Comparison of ENCODE assay signal across 25 mouse cellular contexts in genomic region chr5:71061696-71062095, GRCm38 (mm10). TPM values are rescaled to one million over a fixed set of nuclear protein-coding genes. Genes with fewer than 3 reads are reported as not detected.
DNase-seq lines count a peak whose midpoint lies in the region; ATAC-seq and TF ChIP-seq lines count a peak whose summit lies in the region.
"Had no signal": no experiment of that assay in that cellular context is flagged by ENCODE, and none has a peak within 500 bp of the region (broad histone marks: within the 10 kb centered on the region; RNA-seq: fewer than 3 reads in every experiment).

No protein-coding gene starts in this region.

- no peak for TF ChIP-seq CTCF in left cerebral cortex, adult 2 months (IDR thresholded peaks at IDR 0.05)

- peak overlapping the region; percentile 71; the same call in 1 of the 2 replicates for H3K27ac ChIP-seq in left cerebral cortex, adult 2 months
- H3K27ac ChIP-seq in intestine, embryonic 16.5 days (ENCODE audit: low read length) = no peak overlapping the region
- no peak overlapping the region for H3K27ac ChIP-seq in heart, embryonic 12.5 days (ENCODE audit: poor library complexity, severe bottlenecking)
- H3K27ac ChIP-seq: forebrain, embryonic 13.5 days; gastrocnemius, adult 2 months; heart, embryonic 13.5 days; hindbrain, embryonic 15.5 days; intestine, embryonic 15.5 days; kidney, postnatal 0 days; limb, embryonic 13.5 days; liver, embryonic 14.5 days; lung, embryonic 15.5 days had no signal

- H3K27me3 ChIP-seq in intestine, embryonic 16.5 days (replicated peaks; ENCODE audit: control insufficient read depth, insufficient read depth, low read length) = no peaks in the 10 kb centered on the region
- H3K27me3 ChIP-seq in heart, embryonic 12.5 days (replicated peaks) = no peaks in the 10 kb centered on the region
- H3K27me3 ChIP-seq: CH12.LX; forebrain, embryonic 13.5 days; heart, embryonic 13.5 days; hindbrain, embryonic 15.5 days; intestine, embryonic 15.5 days; limb, embryonic 13.5 days; lung, embryonic 15.5 days had no signal

- no peak overlapping the region for H3K4me2 ChIP-seq in intestine, embryonic 16.5 days (ENCODE audit: low read depth, low read length)
- no peak overlapping the region for H3K4me2 ChIP-seq in heart, embryonic 12.5 days
- H3K4me2 ChIP-seq: forebrain, embryonic 13.5 days; heart, embryonic 13.5 days; hindbrain, embryonic 15.5 days; intestine, embryonic 15.5 days; limb, embryonic 13.5 days; lung, embryonic 15.5 days; midbrain, embryonic 11.5 days had no signal

- no peaks in the 10 kb centered on the region for H3K4me1 ChIP-seq in intestine, embryonic 16.5 days (ENCODE audit: control insufficient read depth, insufficient read depth, low read length)
- H3K4me1 ChIP-seq in heart, embryonic 12.5 days (replicated peaks) = no peaks in the 10 kb centered on the region
- H3K4me1 ChIP-seq: heart, embryonic 13.5 days; hindbrain, embryonic 15.5 days; intestine, embryonic 15.5 days; limb, embryonic 13.5 days; lung, embryonic 15.5 days had no signal

- no peaks in the 10 kb centered on the region for H3K9me3 ChIP-seq in intestine, embryonic 16.5 days (ENCODE audit: control insufficient read depth, low read length)
- H3K9me3 ChIP-seq in heart, embryonic 12.5 days (replicated peaks) = no peaks in the 10 kb centered on the region
- H3K9me3 ChIP-seq: forebrain, embryonic 13.5 days; heart, embryonic 13.5 days; hindbrain, embryonic 15.5 days; intestine, embryonic 15.5 days; limb, embryonic 13.5 days; lung, embryonic 15.5 days had no signal

- 67% methylated on average over 3 of the region's 3 CpGs for WGBS in intestine, embryonic 16.5 days
- 41% methylated on average over 3 of the region's 3 CpGs for WGBS in heart, embryonic 12.5 days

- peak; percentile 19 to 51 for DNase-seq in left cerebral cortex, adult 18-20 months (ENCODE audit: low spot score in 2 of 2)
- no peak for DNase-seq in left cerebral cortex, postnatal 4 days
- DNase-seq in frontal cortex, postnatal 14 days (ENCODE audit: low spot score in 2 of 2) = peak; percentile 13 to 21
- DNase-seq in left cerebral cortex, adult 2 months (ENCODE audit: extremely low spot score in 1 of 2, low spot score in 2 of 2) = peak; percentile 25 to 27
- peak; percentile 26 for DNase-seq in right cerebral cortex, postnatal 25 days
- DNase-seq: adrenal gland, postnatal 25 days; cerebellum, adult 18-20 months; gastrocnemius, adult 2 months; heart, adult 11 months; lung, postnatal 4 days had no signal

- no peak overlapping the region for H3K4me3 ChIP-seq in left cerebral cortex, adult 2 months
- H3K4me3 ChIP-seq in intestine, embryonic 16.5 days (ENCODE audit: low read length) = no peak overlapping the region
- H3K4me3 ChIP-seq in heart, embryonic 12.5 days = no peak overlapping the region
- H3K4me3 ChIP-seq: forebrain, embryonic 13.5 days; gastrocnemius, adult 2 months; heart, embryonic 13.5 days; hindbrain, embryonic 15.5 days; intestine, embryonic 15.5 days; limb, embryonic 13.5 days; lung, embryonic 15.5 days had no signal

- H3K9ac ChIP-seq in intestine, embryonic 16.5 days (ENCODE audit: low read depth, low read length) = no peak overlapping the region
- H3K9ac ChIP-seq in heart, embryonic 12.5 days = no peak overlapping the region
- H3K9ac ChIP-seq: forebrain, embryonic 13.5 days; heart, embryonic 13.5 days; hindbrain, embryonic 15.5 days; intestine, embryonic 15.5 days; limb, embryonic 13.5 days; liver, embryonic 14.5 days; lung, embryonic 15.5 days had no signal

- no peak for ATAC-seq in megakaryocyte, adult 5-6 weeks (ENCODE audit: poor library complexity, severe bottlenecking)
- no peak for ATAC-seq in intestine, embryonic 16.5 days
- no peak for ATAC-seq in heart, embryonic 12.5 days (ENCODE audit: insufficient number of reproducible peaks, low FRiP score)
- ATAC-seq: forebrain, embryonic 13.5 days; intestine, embryonic 15.5 days had no signal

- intact Hi-C loops in left cerebral cortex, postnatal 4 days (cut with DNase I) = no loop called here
- intact Hi-C loops in left cerebral cortex, adult 2 months (cut with DNase I) = loop anchor here (2.0 kb wide), 1 partner anchor 35 kb away; no protein-coding TSS in a partner anchor

- no peaks in the 10 kb centered on the region for H3K36me3 ChIP-seq in intestine, embryonic 16.5 days (ENCODE audit: control insufficient read depth, insufficient read depth, low read length)
- H3K36me3 ChIP-seq in heart, embryonic 12.5 days = no peaks in the 10 kb centered on the region
- H3K36me3 ChIP-seq: heart, embryonic 13.5 days; hindbrain, embryonic 15.5 days; intestine, embryonic 15.5 days; limb, embryonic 13.5 days; lung, embryonic 15.5 days had no signal

RNA-seq across cellular contexts. Expression of gene Gabra2, which starts 34.0 kb away (rescaled TPM):
- total RNA-seq in left cerebral cortex, adult 18-20 months (2021) = 10 to 100 TPM; 78.7 to 90.5 TPM
- 10 to 100 TPM; 49.3 to 58.5 TPM for total RNA-seq in left cerebral cortex, postnatal 4 days (2021)
- 10 to 100 TPM; 91.3 to 96.7 TPM for total RNA-seq in left cerebral cortex, adult 2 months (2021)
- total RNA-seq in megakaryocyte, adult 5-6 weeks (2015) = not detected in 2 replicates
- total RNA-seq in megakaryocyte, adult 5-6 weeks (2017) = not detected in 2 replicates
- 2.5 and 3.3 TPM in 2 replicates for polyA plus RNA-seq in intestine, embryonic 16.5 days (2015; fragmentation: Nextera tagmentation; extraction: Ambion mirVana)
- polyA plus RNA-seq in heart, embryonic 12.5 days (2016; fragmentation: Nextera tagmentation; extraction: Ambion mirVana) = 0.56 and 1.2 TPM in 2 replicates
- total RNA-seq: CH12.LX; heart, postnatal 25 days; MEL had no signal

Comparison
In these comparisons a context has a peak if more than half of its experiments do, and no peak if none do; other contexts are left out.
1. RNA of gene Gabra2, which starts 34.0 kb away (total RNA-seq): 91.3 to 96.7 TPM in left cerebral cortex, adult 2 months, 78.7 to 90.5 TPM in left cerebral cortex, adult 18-20 months and 49.3 to 58.5 TPM in left cerebral cortex, postnatal 4 days; not detected in megakaryocyte, adult 5-6 weeks; every median in the first group is over 10 times any median in the second.